Mouse (Mus musculus): ENCODE data around the gene Cst9. TPM values are rescaled to one million over a fixed set of nuclear protein-coding genes. Genes with fewer than 3 reads are reported as not detected.

Gene Cst9
- total RNA-seq, 1 experiment: not detected

- Histone ChIP-seq H3K4me3 (ENCODE audit: insufficient read depth in 1 of 2, low read depth in 1 of 2, low read length in 2 of 2, poor library complexity in 1 of 2, severe bottlenecking in 1 of 2) (no peak overlapping the region), H3K27ac (ENCODE audit: insufficient read depth, low read depth, low read length, poor library complexity, severe bottlenecking) (no peak overlapping the region), H3K9me3 (ENCODE audit: control insufficient read depth, insufficient read depth, low read depth, low read length) (no peaks in the 10 kb centered on the region), H3K36me3 (ENCODE audit: control insufficient read depth, insufficient read depth, low read length, poor library complexity, severe bottlenecking) (no peaks in the 10 kb centered on the region), H3K4me1 (ENCODE audit: control insufficient read depth in 2 of 2, insufficient read depth in 2 of 2, low read length in 2 of 2, poor library complexity in 1 of 2) (no peaks in the 10 kb centered on the region), H3K9ac (ENCODE audit: insufficient read depth, low read depth, low read length, poor library complexity, severe bottlenecking) (no peak overlapping the region)
- peak; percentile 88 for DNase-seq (ENCODE audit: low read depth, low spot score)
- in situ Hi-C loops (cut with MboI; ENCODE audit: low sequenced_read_pairs in 2 of 2, unreplicated experiment in 2 of 2): loop anchor here in 1 of 2 experiments (5.0 kb wide), 1 partner anchor 51 kb away; no protein-coding TSS in a partner anchor
- TF ChIP-seq MAFK (IDR thresholded peaks at IDR 0.05; ENCODE audit: insufficient read depth, low read depth, low read length) (no peak), CHD2 (IDR thresholded peaks at IDR 0.05; ENCODE audit: low read depth, low read length) (no peak), HCFC1 (IDR thresholded peaks at IDR 0.05; ENCODE audit: borderline replicate concordance, insufficient read depth, low read length) (no peak), ZNF384 (IDR thresholded peaks at IDR 0.05; ENCODE audit: low read depth, low read length) (no peak), ZC3H11A (IDR thresholded peaks at IDR 0.05; ENCODE audit: borderline replicate concordance, low read depth, low read length) (peak; percentile 78)
Measured at GRCm38 (mm10) chr2:148851116-148851906, 16.4 kb downstream of the Cst9 start.

GRCm38 (mm10) chr2:148856630-148857400, 21.9 kb downstream of the Cst9 start:
- Histone ChIP-seq H3K9ac (ENCODE audit: insufficient read depth, low read depth, low read length, poor library complexity, severe bottlenecking) (no peak overlapping the region), H3K36me3 (ENCODE audit: control insufficient read depth, insufficient read depth, low read length, poor library complexity, severe bottlenecking) (no peaks in the 10 kb centered on the region), H3K4me1 (ENCODE audit: control insufficient read depth in 2 of 2, insufficient read depth in 2 of 2, low read length in 2 of 2, poor library complexity in 1 of 2) (no peaks in the 10 kb centered on the region), H3K4me3 (ENCODE audit: insufficient read depth in 1 of 2, low read depth in 1 of 2, low read length in 2 of 2, poor library complexity in 1 of 2, severe bottlenecking in 1 of 2) (no peak overlapping the region), H3K27ac (ENCODE audit: insufficient read depth, low read depth, low read length, poor library complexity, severe bottlenecking) (no peak overlapping the region), H3K9me3 (ENCODE audit: control insufficient read depth, insufficient read depth, low read depth, low read length) (no peaks in the 10 kb centered on the region)
- in situ Hi-C loops (cut with MboI; ENCODE audit: low sequenced_read_pairs in 2 of 2, unreplicated experiment in 2 of 2): no loop called here
- TF ChIP-seq HCFC1 (IDR thresholded peaks at IDR 0.05; ENCODE audit: borderline replicate concordance, insufficient read depth, low read length) (no peak), ZNF384 (IDR thresholded peaks at IDR 0.05; ENCODE audit: low read depth, low read length) (no peak), ZC3H11A (IDR thresholded peaks at IDR 0.05; ENCODE audit: borderline replicate concordance, low read depth, low read length) (no peak), MAFK (IDR thresholded peaks at IDR 0.05; ENCODE audit: insufficient read depth, low read depth, low read length) (no peak), CHD2 (IDR thresholded peaks at IDR 0.05; ENCODE audit: low read depth, low read length) (no peak)
- DNase-seq (ENCODE audit: low read depth, low spot score): no peak

GRCm38 (mm10) chr2:148857506-148857905, 22.6 kb downstream of the Cst9 start:
- in situ Hi-C loops (cut with MboI; ENCODE audit: low sequenced_read_pairs in 2 of 2, unreplicated experiment in 2 of 2): no loop called here

GRCm38 (mm10) chr2:148860993-148861392, 26.0 kb downstream of the Cst9 start:
- Histone ChIP-seq H3K9me3 (ENCODE audit: control insufficient read depth, insufficient read depth, low read depth, low read length) (no peaks in the 10 kb centered on the region), H3K27ac (ENCODE audit: insufficient read depth, low read depth, low read length, poor library complexity, severe bottlenecking) (no peak overlapping the region), H3K4me3 (ENCODE audit: insufficient read depth in 1 of 2, low read depth in 1 of 2, low read length in 2 of 2, poor library complexity in 1 of 2, severe bottlenecking in 1 of 2) (no peak overlapping the region), H3K36me3 (ENCODE audit: control insufficient read depth, insufficient read depth, low read length, poor library complexity, severe bottlenecking) (no peaks in the 10 kb centered on the region), H3K4me1 (ENCODE audit: control insufficient read depth in 2 of 2, insufficient read depth in 2 of 2, low read length in 2 of 2, poor library complexity in 1 of 2) (no peaks in the 10 kb centered on the region), H3K9ac (ENCODE audit: insufficient read depth, low read depth, low read length, poor library complexity, severe bottlenecking) (no peak overlapping the region)
- no peak for DNase-seq (ENCODE audit: low read depth, low spot score)
- in situ Hi-C loops (cut with MboI; ENCODE audit: low sequenced_read_pairs in 2 of 2, unreplicated experiment in 2 of 2): no loop called here
- TF ChIP-seq CHD2 (IDR thresholded peaks at IDR 0.05; ENCODE audit: low read depth, low read length) (no peak), MAFK (IDR thresholded peaks at IDR 0.05; ENCODE audit: insufficient read depth, low read depth, low read length) (no peak), HCFC1 (IDR thresholded peaks at IDR 0.05; ENCODE audit: borderline replicate concordance, insufficient read depth, low read length) (no peak)

More at GRCm38 (mm10) chr2:148857506-148857905, 22.6 kb downstream of the Cst9 start:
- Histone ChIP-seq H3K4me1 (ENCODE audit: control insufficient read depth in 2 of 2, insufficient read depth in 2 of 2, low read length in 2 of 2, poor library complexity in 1 of 2) (no peaks in the 10 kb centered on the region), H3K9me3 (ENCODE audit: control insufficient read depth, insufficient read depth, low read depth, low read length) (no peaks in the 10 kb centered on the region), H3K27ac (ENCODE audit: insufficient read depth, low read depth, low read length, poor library complexity, severe bottlenecking) (no peak overlapping the region), H3K4me3 (ENCODE audit: insufficient read depth in 1 of 2, low read depth in 1 of 2, low read length in 2 of 2, poor library complexity in 1 of 2, severe bottlenecking in 1 of 2) (no peak overlapping the region), H3K9ac (ENCODE audit: insufficient read depth, low read depth, low read length, poor library complexity, severe bottlenecking) (no peak overlapping the region), H3K36me3 (ENCODE audit: control insufficient read depth, insufficient read depth, low read length, poor library complexity, severe bottlenecking) (no peaks in the 10 kb centered on the region)
- TF ChIP-seq HCFC1 (IDR thresholded peaks at IDR 0.05; ENCODE audit: borderline replicate concordance, insufficient read depth, low read length) (no peak), ZC3H11A (IDR thresholded peaks at IDR 0.05; ENCODE audit: borderline replicate concordance, low read depth, low read length) (no peak), MAFK (IDR thresholded peaks at IDR 0.05; ENCODE audit: insufficient read depth, low read depth, low read length) (no peak), CHD2 (IDR thresholded peaks at IDR 0.05; ENCODE audit: low read depth, low read length) (no peak)
- no peak for DNase-seq (ENCODE audit: low read depth, low spot score)
